Mouse (Mus musculus): ENCODE measurements around the gene Frmd5. TPM values are rescaled to one million over a fixed set of nuclear protein-coding genes. Genes with fewer than 3 reads are reported as not detected.

The Frmd5 gene
- polyA plus RNA-seq (2012; rRNA removed), result 1.5 and 2.6 TPM in 2 replicates

- peaks cover 22% of the 10 kb centered on the region for H3K27me3 ChIP-seq (ENCODE audit: control insufficient read depth, insufficient read depth, low read length)
Observed at GRCm38 (mm10) chr2:121806959-121807653, at the start of gene Frmd5. Gene Frmd5, minus strand, starts transcription at chr2:121807087.

GRCm38 (mm10) chr2:121853974-121854373, 47.1 kb upstream of the Frmd5 start:
- Histone ChIP-seq H3K4me3 (ENCODE audit: extremely low read depth, insufficient read depth, insufficient read length) (no peak overlapping the region), H3K27me3 (ENCODE audit: control insufficient read depth, insufficient read depth, low read length) (no peaks in the 10 kb centered on the region), H3K4me1 (ENCODE audit: control insufficient read depth, insufficient read depth, insufficient read length) (no peaks in the 10 kb centered on the region), H3K27ac (ENCODE audit: insufficient read depth, low read length) (no peak overlapping the region), H3K36me3 (ENCODE audit: control insufficient read depth, insufficient read depth, low read length) (no peaks in the 10 kb centered on the region)
- no peak for DNase-seq (ENCODE audit: low read depth in 1 of 2, low spot score in 2 of 2)
- TF ChIP-seq CTCF (IDR thresholded peaks at IDR 0.05; ENCODE audit: extremely low read depth, insufficient read depth, insufficient read length, insufficient replicate concordance), result no peak
- no peak for TF ChIP-seq POLR2A (IDR thresholded peaks at IDR 0.05; ENCODE audit: low read depth, low read length)
- 90% methylated on average over 3 of the region's 3 CpGs for WGBS

More at GRCm38 (mm10) chr2:121806959-121807653, at the start of gene Frmd5:
- H3K27ac ChIP-seq (ENCODE audit: insufficient read depth, low read length), result no peak within 1 kb of the TSS
- DNase-seq (ENCODE audit: low read depth in 1 of 2, low spot score in 2 of 2), result peak; percentile 41 to 76
- no peaks in the 10 kb centered on the region for H3K36me3 ChIP-seq (ENCODE audit: control insufficient read depth, insufficient read depth, low read length)
- TF ChIP-seq POLR2A (IDR thresholded peaks at IDR 0.05; ENCODE audit: low read depth, low read length) (no peak), CTCF (IDR thresholded peaks at IDR 0.05; ENCODE audit: extremely low read depth, insufficient read depth, insufficient read length, insufficient replicate concordance) (no peak)
- H3K4me3 ChIP-seq (ENCODE audit: extremely low read depth, insufficient read depth, insufficient read length), result peak within 1 kb of the TSS; percentile 66
- WGBS, result 1% methylated on average over 35 of the region's 35 CpGs
- no peaks in the 10 kb centered on the region; the same call in 1 of the 2 replicates for H3K4me1 ChIP-seq (ENCODE audit: control insufficient read depth, insufficient read depth, insufficient read length)

GRCm38 (mm10) chr2:121852045-121852444, 45.2 kb upstream of the Frmd5 start:
- no peak overlapping the region for H3K4me3 ChIP-seq (ENCODE audit: extremely low read depth, insufficient read depth, insufficient read length)
- H3K27ac ChIP-seq (ENCODE audit: insufficient read depth, low read length), result no peak overlapping the region
- no peaks in the 10 kb centered on the region for H3K36me3 ChIP-seq (ENCODE audit: control insufficient read depth, insufficient read depth, low read length)
- no peaks in the 10 kb centered on the region for H3K27me3 ChIP-seq (ENCODE audit: control insufficient read depth, insufficient read depth, low read length)
- DNase-seq (ENCODE audit: low read depth in 1 of 2, low spot score in 2 of 2), result no peak
- H3K4me1 ChIP-seq (ENCODE audit: control insufficient read depth, insufficient read depth, insufficient read length), result no peaks in the 10 kb centered on the region
- WGBS, result 56% methylated on average over 2 of the region's 2 CpGs
- TF ChIP-seq CTCF (IDR thresholded peaks at IDR 0.05; ENCODE audit: extremely low read depth, insufficient read depth, insufficient read length, insufficient replicate concordance) (no peak), POLR2A (IDR thresholded peaks at IDR 0.05; ENCODE audit: low read depth, low read length) (no peak)

- H3K36me3 ChIP-seq (ENCODE audit: control insufficient read depth, insufficient read depth, low read length), result no peaks in the 10 kb centered on the region
- TF ChIP-seq POLR2A (IDR thresholded peaks at IDR 0.05; ENCODE audit: low read depth, low read length) (no peak), CTCF (IDR thresholded peaks at IDR 0.05; ENCODE audit: extremely low read depth, insufficient read depth, insufficient read length, insufficient replicate concordance) (no peak)
- no peak for DNase-seq (ENCODE audit: low read depth in 1 of 2, low spot score in 2 of 2)
- H3K4me3 ChIP-seq (ENCODE audit: extremely low read depth, insufficient read depth, insufficient read length), result no peak overlapping the region
- no peaks in the 10 kb centered on the region for H3K4me1 ChIP-seq (ENCODE audit: control insufficient read depth, insufficient read depth, insufficient read length)
- 58% methylated on average over 8 of the region's 8 CpGs for WGBS
- H3K27ac ChIP-seq (ENCODE audit: insufficient read depth, low read length), result no peak overlapping the region
- no peaks in the 10 kb centered on the region for H3K27me3 ChIP-seq (ENCODE audit: control insufficient read depth, insufficient read depth, low read length)
Observed at GRCm38 (mm10) chr2:121846050-121846449, 39.2 kb upstream of the Frmd5 start.

- TF ChIP-seq POLR2A (IDR thresholded peaks at IDR 0.05; ENCODE audit: low read depth, low read length), result no peak
- no peak for TF ChIP-seq CTCF (IDR thresholded peaks at IDR 0.05; ENCODE audit: extremely low read depth, insufficient read depth, insufficient read length, insufficient replicate concordance)
- H3K27ac ChIP-seq (ENCODE audit: insufficient read depth, low read length), result no peak overlapping the region
- H3K36me3 ChIP-seq (ENCODE audit: control insufficient read depth, insufficient read depth, low read length), result no peaks in the 10 kb centered on the region
- H3K4me3 ChIP-seq (ENCODE audit: extremely low read depth, insufficient read depth, insufficient read length), result no peak overlapping the region
- no peaks in the 10 kb centered on the region for H3K27me3 ChIP-seq (ENCODE audit: control insufficient read depth, insufficient read depth, low read length)
- no peak for DNase-seq (ENCODE audit: low read depth in 1 of 2, low spot score in 2 of 2)
- H3K4me1 ChIP-seq (ENCODE audit: control insufficient read depth, insufficient read depth, insufficient read length), result no peaks in the 10 kb centered on the region
- 70% methylated on average over 3 of the region's 3 CpGs for WGBS
Observed at GRCm38 (mm10) chr2:121842249-121842648, 35.4 kb upstream of the Frmd5 start.

GRCm38 (mm10) chr2:121841453-121841852, 34.6 kb upstream of the Frmd5 start:
- Histone ChIP-seq H3K4me3 (ENCODE audit: extremely low read depth, insufficient read depth, insufficient read length) (no peak overlapping the region), H3K27me3 (ENCODE audit: control insufficient read depth, insufficient read depth, low read length) (no peaks in the 10 kb centered on the region), H3K4me1 (ENCODE audit: control insufficient read depth, insufficient read depth, insufficient read length) (no peaks in the 10 kb centered on the region), H3K36me3 (ENCODE audit: control insufficient read depth, insufficient read depth, low read length) (no peaks in the 10 kb centered on the region), H3K27ac (ENCODE audit: insufficient read depth, low read length) (no peak overlapping the region)
- TF ChIP-seq POLR2A (IDR thresholded peaks at IDR 0.05; ENCODE audit: low read depth, low read length) (no peak), CTCF (IDR thresholded peaks at IDR 0.05; ENCODE audit: extremely low read depth, insufficient read depth, insufficient read length, insufficient replicate concordance) (no peak)
- 95% methylated on average over 3 of the region's 3 CpGs for WGBS
- DNase-seq (ENCODE audit: low read depth in 1 of 2, low spot score in 2 of 2), result no peak

GRCm38 (mm10) chr2:121834926-121835325, 28.0 kb upstream of the Frmd5 start:
- no peaks in the 10 kb centered on the region for H3K36me3 ChIP-seq (ENCODE audit: control insufficient read depth, insufficient read depth, low read length)
- no peak overlapping the region for H3K27ac ChIP-seq (ENCODE audit: insufficient read depth, low read length)
- no peaks in the 10 kb centered on the region for H3K4me1 ChIP-seq (ENCODE audit: control insufficient read depth, insufficient read depth, insufficient read length)
- no peaks in the 10 kb centered on the region for H3K27me3 ChIP-seq (ENCODE audit: control insufficient read depth, insufficient read depth, low read length)
- 50% methylated on average over 3 of the region's 3 CpGs for WGBS
- DNase-seq (ENCODE audit: low read depth in 1 of 2, low spot score in 2 of 2), result no peak
- TF ChIP-seq CTCF (IDR thresholded peaks at IDR 0.05; ENCODE audit: extremely low read depth, insufficient read depth, insufficient read length, insufficient replicate concordance) (no peak), POLR2A (IDR thresholded peaks at IDR 0.05; ENCODE audit: low read depth, low read length) (no peak)
- H3K4me3 ChIP-seq (ENCODE audit: extremely low read depth, insufficient read depth, insufficient read length), result no peak overlapping the region

All from spleen, adult 2 months (tissue).